Mouse (Mus musculus) neural tube, embryonic 14.5 days (tissue): ENCODE data around the gene Slc16a8. TPM values are rescaled to one million over a fixed set of nuclear protein-coding genes. Genes with fewer than 3 reads are reported as not detected.

Experiments
- ATAC-seq: fragments of 200-750 bp; cut with Nextera tagmentation; 2 replicates; pipeline ENCODE4 v1.8.0; 2017; ENCODE audit warnings: low read depth, mild to moderate bottlenecking, moderate TSS enrichment, moderate library complexity
- H3K27ac ChIP-seq: fragments of 300-500 bp; sonication (generic); 2 replicates; pipeline ENCODE4 v1.5.1; 2014; ENCODE audit warnings: low read depth, mild to moderate bottlenecking, control low read depth, low read length, moderate library complexity, mixed read lengths
- H3K27me3 ChIP-seq: fragments of 300-500 bp; sonication (generic); 2 replicates; pipeline ENCODE4 v1.6.1; 2014; ENCODE audit warnings: low read length; ENCODE audit not compliant: control insufficient read depth, insufficient read depth
- H3K36me3 ChIP-seq: fragments of 300-500 bp; sonication (generic); 2 replicates; pipeline ENCODE4 v1.6.1; 2014; ENCODE audit warnings: low read length, mixed read lengths; ENCODE audit not compliant: control insufficient read depth, insufficient read depth
- H3K4me1 ChIP-seq: fragments of 300-500 bp; sonication (generic); 2 replicates; pipeline ENCODE4 v1.6.1; 2014; ENCODE audit warnings: low read length; ENCODE audit not compliant: control insufficient read depth, insufficient read depth
- H3K4me2 ChIP-seq: fragments of 300-500 bp; sonication (generic); 2 replicates; pipeline ENCODE4 v1.6.1; 2014; ENCODE audit warnings: mild to moderate bottlenecking, low read depth, low read length, control low read depth
- H3K4me3 ChIP-seq: fragments of 300-500 bp; sonication (generic); 2 replicates; pipeline ENCODE4 v1.5.1; 2014; ENCODE audit warnings: low read depth, low read length, control low read depth, mixed read lengths
- H3K9ac ChIP-seq: fragments of 300-500 bp; sonication (generic); replicated peaks from 2 replicates; pipeline ENCODE4 v1.6.1; 2014; ENCODE audit warnings: low read depth, mild to moderate bottlenecking, control low read depth, low read length, mixed read lengths
- H3K9me3 ChIP-seq: fragments of 300-500 bp; sonication (generic); 2 replicates; pipeline ENCODE4 v1.6.1; 2016; ENCODE audit warnings: low read length; ENCODE audit not compliant: control insufficient read depth
- WGBS: fragments of 180-500 bp; shearing (Covaris S2); extraction: QIAGEN DNeasy Blood & Tissue Kit; methylation state at CpG from one replicate; pipeline ENCODE4 v1.1.7; 2014; 5-methylcytosine and 5-hydroxymethylcytosine counted together
- polyA plus RNA-seq: library from polyadenylated mRNA; unstranded; fragments of >200 nt; fragmentation: Nextera tagmentation; extraction: Ambion mirVana; gene quantifications from 2 replicates; pipeline ENCODE4 v1.2.1, GENCODE M21; 2014

Gene Slc16a8
- 0.21 and 0.35 TPM in 2 replicates for polyA plus RNA-seq

DNA sequence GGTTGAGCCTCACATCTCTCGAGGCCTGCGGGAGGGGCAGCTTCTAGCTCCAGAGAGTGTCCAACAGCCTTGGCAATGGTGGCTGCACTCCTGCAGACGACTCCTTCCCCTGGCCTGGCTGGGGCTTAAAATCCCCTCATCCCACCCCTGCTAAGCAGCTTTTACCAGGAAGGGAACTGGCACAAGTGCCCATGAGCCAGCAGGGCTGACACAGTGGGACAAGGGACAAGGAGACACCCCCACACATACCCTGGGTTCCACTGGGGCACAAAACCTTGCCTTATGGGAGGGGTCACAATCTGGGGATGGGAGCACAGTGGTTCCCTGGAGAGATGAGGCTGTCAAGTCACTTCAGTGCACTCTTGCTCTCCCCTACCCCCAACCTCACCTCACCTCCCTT lies at the start of gene Slc16a8:
Slc16a8 (minus strand) TSS at position 101 of the 400 bp plus-strand sequence.
- no peak for ATAC-seq

GRCm38 (mm10) chr15:79303725-79304124 lies 49.2 kb upstream of the Slc16a8 start:
- Histone ChIP-seq H3K4me1 (no peaks in the 10 kb centered on the region), H3K36me3 (0 out of 2 replicates have a peak, but pooled peaks cover 5% of the 10 kb centered on the region), H3K4me3 (no peak overlapping the region), H3K4me2 (no peak overlapping the region), H3K27ac (no peak overlapping the region), H3K9ac (no peak overlapping the region), H3K27me3 (no peaks in the 10 kb centered on the region), H3K9me3 (no peaks in the 10 kb centered on the region)
- 88% methylated on average over 8 of the region's 8 CpGs for WGBS
- no peak for ATAC-seq

More for the DNA sequence above, at the start of gene Slc16a8:
- Histone ChIP-seq H3K4me1 (no peaks in the 10 kb centered on the region), H3K27ac (no peak within 1 kb of the TSS), H3K9me3 (no peaks in the 10 kb centered on the region), H3K9ac (no peak within 1 kb of the TSS), H3K4me2 (no peak within 1 kb of the TSS), H3K36me3 (no peaks in the 10 kb centered on the region), H3K4me3 (no peak within 1 kb of the TSS), H3K27me3 (peaks cover 10% of the 10 kb centered on the region)
- 47% methylated on average over 3 of the region's 3 CpGs for WGBS

DNA sequence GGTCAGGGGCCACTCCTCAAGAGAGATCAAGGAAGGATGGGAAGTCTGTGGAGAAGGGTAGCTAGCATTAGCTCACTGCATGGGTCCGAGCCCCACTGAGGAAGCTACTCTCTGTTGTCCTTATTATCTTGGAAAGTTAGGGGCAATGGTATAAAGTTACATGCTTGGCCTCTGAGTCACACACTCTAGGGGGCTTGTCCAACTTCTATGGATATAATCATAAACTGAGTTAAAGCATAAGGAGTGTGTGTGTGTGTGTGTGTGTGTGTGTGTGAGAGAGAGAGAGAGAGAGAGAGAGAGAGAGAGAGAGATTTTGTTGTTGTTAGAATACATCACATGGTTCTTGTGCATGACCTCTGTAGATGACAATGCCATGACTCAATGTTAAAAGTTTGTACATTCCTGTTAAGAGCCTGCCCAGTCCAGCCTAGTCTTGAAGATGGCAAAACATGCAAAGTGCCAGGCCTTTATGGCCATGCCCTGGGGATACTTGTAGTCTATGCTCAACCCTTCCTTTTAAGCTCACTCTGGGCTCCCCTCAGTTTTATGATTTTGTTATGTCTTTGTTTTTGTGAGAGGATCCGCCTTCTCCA lies 45.1 kb upstream of the Slc16a8 start:
- Histone ChIP-seq H3K4me3 (no peak overlapping the region), H3K9ac (no peak overlapping the region), H3K27me3 (no peaks in the 10 kb centered on the region), H3K27ac (no peak overlapping the region), H3K36me3 (no peaks in the 10 kb centered on the region), H3K9me3 (no peaks in the 10 kb centered on the region), H3K4me1 (no peaks in the 10 kb centered on the region), H3K4me2 (no peak overlapping the region)
- WGBS = 67% methylated on average over 2 of the region's 2 CpGs
- no peak for ATAC-seq

DNA sequence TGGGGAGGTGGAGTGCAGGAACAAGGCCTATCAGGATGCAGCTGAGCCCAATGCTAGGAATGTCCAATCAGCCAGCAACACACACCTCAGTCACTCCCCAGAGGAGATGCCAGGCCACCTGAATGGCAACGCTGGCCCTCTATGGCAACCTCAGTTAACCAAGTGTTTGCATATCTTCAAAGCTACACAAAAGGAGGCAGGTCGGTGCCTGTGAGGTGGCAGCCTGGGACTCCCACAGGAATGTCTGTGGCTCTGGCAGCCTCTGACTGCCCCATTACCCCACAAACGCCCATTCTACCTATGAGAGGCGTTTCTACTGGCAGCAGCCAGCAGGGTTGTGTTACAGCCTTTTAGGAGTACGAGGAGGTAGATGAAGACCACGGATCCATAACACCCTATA lies 44.0 kb upstream of the Slc16a8 start:
- 85% methylated on average over 6 of the region's 6 CpGs for WGBS
- no peak overlapping the region for H3K9ac ChIP-seq
- no peaks in the 10 kb centered on the region for H3K4me1 ChIP-seq
- H3K27ac ChIP-seq = no peak overlapping the region
- no peaks in the 10 kb centered on the region for H3K36me3 ChIP-seq
- H3K4me2 ChIP-seq = no peak overlapping the region
- no peaks in the 10 kb centered on the region for H3K27me3 ChIP-seq
- no peaks in the 10 kb centered on the region for H3K9me3 ChIP-seq
- H3K4me3 ChIP-seq = no peak overlapping the region
- ATAC-seq = no peak

GRCm38 (mm10) chr15:79292779-79293178 lies 38.2 kb upstream of the Slc16a8 start:
- no peaks in the 10 kb centered on the region for H3K4me1 ChIP-seq

DNA sequence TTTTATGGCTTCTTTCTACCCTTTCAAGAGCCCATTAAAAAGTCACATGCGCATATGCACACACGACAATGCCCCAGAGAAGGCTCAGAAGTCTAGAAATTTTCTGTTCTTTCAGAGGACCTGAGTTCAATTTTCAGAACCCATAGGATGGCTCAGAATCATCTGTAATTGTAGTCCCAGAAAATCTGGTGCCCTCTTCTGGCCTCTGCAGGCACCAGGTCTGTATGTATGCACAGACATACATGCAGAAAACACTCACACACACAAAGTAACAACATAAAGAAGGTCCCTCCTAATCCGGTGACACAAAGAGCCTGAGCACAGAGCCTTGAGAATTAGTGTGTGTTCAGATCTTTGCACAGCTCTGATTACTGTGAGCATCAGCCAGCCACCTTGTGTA lies 35.8 kb upstream of the Slc16a8 start:
- H3K27ac ChIP-seq = no peak overlapping the region
- H3K9me3 ChIP-seq = no peaks in the 10 kb centered on the region
- no peaks in the 10 kb centered on the region for H3K4me1 ChIP-seq
- H3K36me3 ChIP-seq = no peaks in the 10 kb centered on the region
- H3K9ac ChIP-seq = no peak overlapping the region
- ATAC-seq = no peak
- WGBS = 65% methylated on average over 3 of the region's 3 CpGs
- H3K27me3 ChIP-seq = no peaks in the 10 kb centered on the region
- no peak overlapping the region for H3K4me3 ChIP-seq
- H3K4me2 ChIP-seq = no peak overlapping the region

More at GRCm38 (mm10) chr15:79292779-79293178, 38.2 kb upstream of the Slc16a8 start:
- Histone ChIP-seq H3K9me3 (no peaks in the 10 kb centered on the region), H3K36me3 (no peaks in the 10 kb centered on the region), H3K4me2 (no peak overlapping the region), H3K4me3 (no peak overlapping the region), H3K27ac (no peak overlapping the region), H3K9ac (no peak overlapping the region), H3K27me3 (no peaks in the 10 kb centered on the region)
- ATAC-seq = no peak
- 92% methylated on average over 9 of the region's 9 CpGs for WGBS

GRCm38 (mm10) chr15:79289441-79289840 lies 34.9 kb upstream of the Slc16a8 start:
- ATAC-seq = no peak
- WGBS = 84% methylated on average over 12 of the region's 12 CpGs
- Histone ChIP-seq H3K27me3 (no peaks in the 10 kb centered on the region), H3K4me3 (no peak overlapping the region), H3K4me2 (no peak overlapping the region), H3K9ac (no peak overlapping the region), H3K36me3 (no peaks in the 10 kb centered on the region), H3K27ac (no peak overlapping the region), H3K4me1 (no peaks in the 10 kb centered on the region), H3K9me3 (no peaks in the 10 kb centered on the region)

GRCm38 (mm10) chr15:79288387-79288786 lies 33.8 kb upstream of the Slc16a8 start:
- Histone ChIP-seq H3K4me1 (no peaks in the 10 kb centered on the region), H3K4me3 (no peak overlapping the region), H3K9me3 (no peaks in the 10 kb centered on the region), H3K27ac (no peak overlapping the region), H3K36me3 (no peaks in the 10 kb centered on the region), H3K9ac (no peak overlapping the region), H3K4me2 (no peak overlapping the region), H3K27me3 (no peaks in the 10 kb centered on the region)
- WGBS = 78% methylated on average over 3 of the region's 3 CpGs
- no peak for ATAC-seq

DNA sequence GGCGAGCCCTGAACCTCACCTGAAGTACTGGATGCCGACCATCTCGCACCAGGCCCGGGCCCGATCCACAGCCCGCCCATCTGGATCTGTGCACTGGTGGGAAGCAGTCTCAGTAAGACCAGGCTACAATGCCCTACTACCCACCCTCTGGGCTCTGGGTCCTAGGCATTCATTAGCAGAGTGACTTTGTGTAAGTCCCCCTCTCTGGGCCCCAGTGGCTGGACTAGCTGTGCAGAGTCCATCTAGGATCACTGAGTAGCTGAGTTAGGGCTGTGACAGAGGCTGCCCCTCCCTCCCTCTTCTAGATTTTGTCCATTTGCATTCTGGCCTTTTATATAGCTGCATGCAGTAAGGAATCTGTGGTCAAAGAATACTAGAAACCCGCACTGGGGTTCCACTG lies 32.5 kb upstream of the Slc16a8 start:
- ATAC-seq = no peak
- H3K27me3 ChIP-seq = no peaks in the 10 kb centered on the region
- H3K4me3 ChIP-seq = no peak overlapping the region
- H3K27ac ChIP-seq = no peak overlapping the region
- no peaks in the 10 kb centered on the region for H3K36me3 ChIP-seq
- no peak overlapping the region for H3K4me2 ChIP-seq
- 90% methylated on average over 7 of the region's 7 CpGs for WGBS
- H3K4me1 ChIP-seq = no peaks in the 10 kb centered on the region
- no peak overlapping the region for H3K9ac ChIP-seq
- no peaks in the 10 kb centered on the region for H3K9me3 ChIP-seq
